Mouse (Mus musculus): Measurements from ENCODE around the gene Fgf12. TPM values are rescaled to one million over a fixed set of nuclear protein-coding genes. Genes with fewer than 3 reads are reported as not detected.

The Fgf12 gene
- polyA plus RNA-seq, 1 experiment = 73.5 TPM

DNA sequence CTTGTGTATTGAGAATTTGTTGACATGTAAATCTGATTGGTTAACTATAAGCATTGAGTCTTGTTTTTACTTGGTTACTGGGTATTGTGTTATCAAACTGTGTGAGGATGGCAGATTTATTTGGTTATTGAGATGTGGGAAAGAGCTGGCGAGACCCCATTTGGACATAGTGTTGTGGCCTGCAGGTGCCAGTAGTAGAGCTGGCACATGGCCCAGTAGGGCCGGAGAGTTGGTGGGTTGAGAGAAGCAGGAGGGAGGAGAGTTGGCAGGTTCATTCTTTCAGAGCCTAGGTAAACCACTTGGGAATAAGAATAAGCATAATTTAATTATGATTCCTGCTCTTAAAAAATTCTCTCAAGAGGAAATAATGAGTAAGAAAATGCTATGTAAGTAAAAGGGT, 625.9 kb downstream of the Fgf12 start:
- no peaks in the 10 kb centered on the region for H3K4me1 ChIP-seq (ENCODE audit: control insufficient read depth, insufficient read depth, low read length)

More for the DNA sequence above, 625.9 kb downstream of the Fgf12 start:
- no peak overlapping the region for H3K4me3 ChIP-seq (ENCODE audit: insufficient read depth, low read depth, low read length)
- TF ChIP-seq CTCF (IDR thresholded peaks at IDR 0.05; ENCODE audit: insufficient read depth, low read depth, low read length) (no peak), POLR2A (IDR thresholded peaks at IDR 0.05; ENCODE audit: insufficient read depth, low read depth, low read length) (no peak)
- no peak overlapping the region for H3K27ac ChIP-seq (ENCODE audit: insufficient read depth, low read depth, low read length)
- WGBS = 59% methylated on average over 2 of the region's 2 CpGs

Other genes with a start within 250 kb of the Fgf12 start
- gene Mb21d2, start 176.6 kb upstream of the Fgf12 start, polyA plus RNA-seq (2012; ENCODE audit: insufficient read depth, insufficient read length, low replicate concordance, missing spikeins) = not detected in 2 replicates